Mouse (Mus musculus): ENCODE measurements around the gene Zfp457.
"Not testable (repeated sequence)": the region's sequence is repeated elsewhere in the genome, so short reads cannot be mapped to it uniquely, and the experiment has no call there.

Zfp457 gene

DNA sequence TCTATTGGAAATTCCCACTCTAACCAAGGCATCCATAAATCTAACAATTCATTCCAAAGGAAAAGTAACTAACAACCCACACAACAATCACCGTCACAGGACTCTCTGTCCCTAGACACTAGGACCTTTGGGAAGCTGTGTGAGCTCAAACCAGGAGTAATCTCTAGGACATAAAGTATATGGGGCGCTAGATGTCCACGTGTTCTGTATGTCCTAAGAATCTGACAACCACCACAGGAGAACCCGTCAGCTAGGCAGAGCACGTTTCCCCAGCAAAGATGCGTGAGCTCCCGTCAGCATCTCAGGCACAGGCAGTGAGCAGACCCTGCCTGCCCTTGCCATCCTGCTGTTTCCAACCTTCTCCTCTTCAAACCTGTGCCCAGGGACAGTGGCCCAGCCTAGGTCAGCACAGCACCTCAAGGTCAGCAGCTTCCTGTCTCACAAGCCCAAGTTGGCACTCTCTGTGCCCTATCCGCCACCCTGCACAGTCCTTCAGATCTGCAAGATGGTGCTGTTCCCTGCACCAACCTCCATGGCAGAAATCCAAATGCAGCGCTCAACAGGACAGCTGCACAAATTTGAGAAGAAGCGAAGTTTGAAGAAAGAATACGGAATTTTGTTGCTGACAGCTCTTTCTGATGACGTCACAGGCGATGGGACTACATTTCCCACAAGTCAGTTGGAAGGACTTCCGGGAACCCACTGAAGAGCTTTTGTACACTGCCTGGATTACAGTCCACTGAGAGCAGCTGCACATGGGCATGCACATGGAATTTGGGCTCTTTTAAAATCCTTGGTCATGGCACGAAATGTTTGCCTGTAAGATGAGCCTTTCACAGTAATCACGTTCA lies at the start of gene Zfp457:
TSS of gene Zfp457 (minus strand) at position 664 of the 851 bp plus-strand sequence.
- DNase-seq (ENCODE audit: low read depth), result peak; percentile 89

DNA sequence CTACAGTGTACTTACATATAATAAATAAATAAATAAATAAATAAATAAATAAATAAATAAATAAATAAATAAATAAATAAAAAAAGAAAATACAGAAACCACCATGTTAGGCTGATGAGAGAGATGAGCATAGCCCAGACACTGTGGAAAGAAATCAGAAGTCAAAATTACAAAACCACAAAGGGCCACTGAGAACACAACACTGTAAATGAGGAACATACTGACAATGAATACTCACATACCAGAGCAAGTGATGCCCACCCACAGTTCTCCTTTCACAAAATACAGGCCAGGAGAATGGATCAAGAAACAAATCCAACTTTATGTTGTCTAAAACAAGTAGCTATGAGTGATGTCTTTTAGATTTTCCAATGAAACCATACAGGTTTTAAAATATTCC lies 45.6 kb upstream of the Zfp457 start:
- DNase-seq (ENCODE audit: low read depth), result no peak

DNA sequence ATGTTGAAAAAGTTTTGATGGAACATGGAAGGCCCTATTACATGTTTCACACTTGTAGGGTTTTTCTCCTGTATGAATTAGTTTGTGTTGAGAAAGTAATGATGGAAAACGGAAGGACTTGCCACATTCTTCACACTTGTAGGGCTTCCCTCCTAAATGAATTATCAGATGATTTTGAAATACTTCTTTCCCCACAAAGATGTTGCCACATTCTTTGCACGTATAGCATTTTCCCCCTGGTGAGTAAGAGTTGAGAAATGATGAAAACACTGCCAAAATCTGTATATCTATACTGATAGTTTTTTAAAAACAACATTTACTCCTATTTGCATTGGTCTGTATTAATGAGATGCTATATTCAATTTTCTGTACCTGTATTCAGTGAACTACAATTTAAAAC lies 37.1 kb upstream of the Zfp457 start:
- no peak for DNase-seq (ENCODE audit: low read depth)

DNA sequence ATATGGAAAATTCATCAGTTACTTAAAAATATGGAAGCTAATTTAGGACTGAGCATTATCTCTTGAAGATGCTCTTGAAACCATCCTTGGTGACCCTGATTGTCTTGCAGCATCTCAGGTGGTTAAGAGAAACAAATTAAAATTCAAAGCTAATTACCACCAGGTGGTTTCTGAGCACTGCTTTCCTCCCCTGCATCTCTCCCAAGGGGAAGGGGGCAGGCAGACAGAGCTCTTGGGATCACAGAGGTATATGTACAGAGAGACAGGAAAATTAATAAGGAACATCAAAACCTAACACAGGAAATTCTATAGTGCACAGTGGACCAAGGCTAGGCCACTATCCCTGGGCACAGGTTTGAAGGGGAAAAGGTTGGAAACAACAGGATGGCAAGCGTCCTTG lies 26.6 kb upstream of the Zfp457 start:
- DNase-seq (ENCODE audit: low read depth), result no peak

DNA sequence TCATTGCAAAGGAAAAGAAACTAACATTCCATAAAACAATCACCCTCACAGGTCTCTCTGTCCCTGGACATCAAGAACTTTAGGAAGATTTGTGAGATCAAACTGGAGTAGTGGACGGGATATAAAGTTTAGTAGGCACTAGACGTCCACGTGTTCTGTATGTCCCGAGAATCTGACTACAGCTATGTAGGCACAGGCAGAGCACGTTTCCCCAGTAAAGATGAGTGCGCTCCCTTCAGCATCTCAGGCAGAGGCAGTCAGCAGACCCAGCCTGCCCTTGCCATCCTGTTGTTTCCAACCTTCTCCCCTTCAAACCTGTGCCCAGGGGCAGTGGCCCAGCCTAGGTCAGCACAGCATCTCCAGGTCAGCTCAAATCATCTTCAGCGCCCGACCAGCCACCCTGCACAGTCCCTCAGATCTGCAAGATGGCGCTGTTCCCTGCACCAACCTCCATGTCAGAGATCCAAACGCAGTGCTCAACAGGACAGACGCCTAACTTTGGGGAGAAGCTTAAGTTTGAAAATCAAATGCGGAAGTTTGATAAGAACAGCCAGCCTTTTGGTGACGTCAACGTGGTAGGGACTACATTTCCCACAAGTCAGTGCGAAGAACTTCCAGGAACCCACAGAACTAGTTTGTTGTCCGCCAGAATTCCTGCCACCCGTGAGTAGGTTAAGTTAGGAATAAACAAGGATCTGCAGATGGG lies 25.9 kb upstream of the Zfp457 start, which contains the start of gene Zfp595:
TSS of gene Zfp595 (minus strand) at position 552 of the 706 bp plus-strand sequence.
- DNase-seq (ENCODE audit: low read depth), result peak; percentile 84

DNA sequence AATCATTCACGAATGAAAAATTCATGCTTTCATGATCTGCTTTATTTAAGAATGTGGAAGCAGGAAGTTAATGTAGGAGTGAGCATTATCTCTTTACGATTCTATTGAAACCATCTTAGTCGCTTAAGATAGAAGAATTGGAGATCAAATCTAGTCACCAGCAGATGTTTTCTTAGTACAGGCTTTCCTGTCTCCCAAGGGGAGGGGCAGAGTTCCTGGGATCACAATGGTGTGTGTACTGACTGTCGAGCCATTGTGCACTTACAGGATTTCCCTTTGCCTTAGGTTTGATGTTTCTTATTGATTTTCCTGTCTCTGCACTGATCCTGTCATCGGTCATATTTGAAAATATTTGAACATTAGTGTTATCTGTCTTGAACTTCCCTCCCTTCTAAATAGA lies 433 bp upstream of the Zfp457 start:
- peak; percentile 23 for DNase-seq (ENCODE audit: low read depth)

DNA sequence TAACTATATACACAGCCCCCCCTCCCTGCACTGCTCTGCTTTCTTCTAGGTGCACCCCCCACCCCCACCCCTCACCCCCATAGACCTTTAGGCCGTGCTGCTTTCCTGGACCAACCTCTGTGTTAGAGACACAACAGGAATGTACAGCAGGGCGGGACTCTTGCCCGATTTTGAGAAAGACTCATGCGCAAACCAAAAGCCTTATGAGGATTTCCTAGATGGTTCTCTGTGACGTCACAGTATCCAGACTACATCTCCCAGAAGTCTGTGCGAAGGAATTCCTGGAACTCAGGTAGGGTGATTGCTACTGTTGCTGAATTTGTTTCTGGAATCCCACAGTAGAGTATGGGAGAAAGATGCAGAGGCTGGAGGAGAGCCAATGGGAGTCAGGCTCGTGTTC lies 28.0 kb downstream of the Zfp457 start, which contains the start of gene Zfp458:
TSS of gene Zfp458 (minus strand) at position 153 of the 400 bp plus-strand sequence.
- peak; percentile 58 for DNase-seq (ENCODE audit: low read depth)

DNA sequence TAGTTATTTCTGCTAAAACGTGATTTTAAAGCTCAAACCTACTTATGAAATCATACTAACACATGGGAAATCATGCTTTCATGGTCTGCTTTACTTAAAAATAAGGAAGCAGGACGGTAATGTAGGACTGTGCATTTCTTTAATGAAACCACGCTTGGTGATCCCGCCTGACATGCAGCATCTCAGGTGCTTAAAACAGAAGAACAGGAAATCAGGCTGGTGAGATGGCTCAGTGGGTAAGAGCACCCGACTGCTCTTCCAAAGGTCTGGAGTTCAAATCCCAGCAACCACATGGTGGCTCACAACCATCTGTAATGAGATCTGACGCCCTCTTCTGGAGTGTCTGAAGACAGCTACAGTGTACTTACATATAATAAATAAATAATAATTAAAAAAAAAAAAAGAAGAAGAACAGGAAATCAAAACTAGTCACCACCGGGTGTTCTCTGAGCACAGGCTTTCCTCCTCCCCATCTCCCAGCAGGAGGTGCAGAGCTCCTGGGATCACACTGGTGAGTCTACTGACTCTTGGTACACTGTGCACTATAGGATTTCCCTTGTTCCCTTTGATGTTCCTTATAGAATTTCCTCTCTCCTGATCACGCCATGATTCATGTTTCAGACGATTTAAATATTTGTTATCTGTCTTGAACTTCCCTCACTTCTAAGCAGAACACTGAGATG lies 36.8 kb downstream of the Zfp457 start:
- not testable (repeated sequence) for DNase-seq (ENCODE audit: low read depth)

DNA sequence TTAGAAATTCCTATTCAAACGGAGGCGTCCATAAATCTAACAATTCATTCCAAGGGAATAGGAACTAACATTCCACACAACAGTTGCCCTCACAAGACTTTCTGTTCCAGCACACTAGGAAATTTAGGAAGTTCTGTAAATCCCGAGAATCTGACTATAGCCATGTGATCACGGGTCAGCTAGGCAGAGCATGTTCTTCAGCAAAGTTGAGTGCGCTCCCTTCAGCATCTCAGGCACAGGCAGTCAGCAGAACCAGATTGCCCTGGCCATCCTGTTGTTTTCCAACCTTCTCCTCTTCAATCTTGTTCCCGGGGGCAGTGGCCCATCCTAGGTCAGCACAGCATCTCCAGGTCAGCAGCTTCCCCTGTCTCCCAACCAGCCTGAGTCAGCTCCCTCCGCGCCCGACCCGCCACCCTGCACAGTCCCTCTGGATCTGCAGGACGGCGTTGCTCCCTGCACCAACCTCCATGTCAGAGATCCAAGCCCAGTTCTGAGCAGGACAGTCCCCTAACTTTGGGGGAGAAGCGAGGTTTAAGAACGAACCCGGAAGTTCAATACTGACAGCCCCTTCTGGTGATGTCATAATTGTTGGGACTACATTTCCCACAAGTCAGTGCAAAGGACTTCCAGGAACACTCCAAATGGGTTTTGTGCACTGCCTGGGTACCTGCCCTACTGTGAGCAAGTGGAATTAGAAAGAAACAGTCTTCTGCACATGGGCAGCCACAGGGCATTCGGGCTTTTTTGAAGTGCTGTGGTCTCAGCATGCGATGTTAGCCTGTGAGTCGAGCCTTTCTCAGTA lies 37.5 kb downstream of the Zfp457 start:
- DNase-seq (ENCODE audit: low read depth), result peak; percentile 74

Measured in c-Kit-positive CD71-positive TER-119-negative erythroid progenitor cells, embryonic 14.5 days (primary cell).